Mouse (Mus musculus) embryo, embryonic 10 days (tissue): ENCODE data around the gene Gm17720.

Experiments used
- DNase-seq: peaks from one replicate; pipeline ENCODE4 v3.0.0-alpha.2; 2015; ENCODE audit warnings: low spot score

Gene Gm17720

GRCm38 (mm10) chr8:110039659-110040058, 62.9 kb downstream of the Gm17720 start, which contains the start of gene Chst4:
Gene Chst4, minus strand, starts transcription at chr8:110039740.
- DNase-seq: no peak

- DNase-seq: no peak
These were observed 63.3 kb downstream of the Gm17720 start for GRCm38 (mm10) chr8:110039216-110039615.

GRCm38 (mm10) chr8:110036156-110036555, 66.4 kb downstream of the Gm17720 start:
- no peak for DNase-seq

DNA sequence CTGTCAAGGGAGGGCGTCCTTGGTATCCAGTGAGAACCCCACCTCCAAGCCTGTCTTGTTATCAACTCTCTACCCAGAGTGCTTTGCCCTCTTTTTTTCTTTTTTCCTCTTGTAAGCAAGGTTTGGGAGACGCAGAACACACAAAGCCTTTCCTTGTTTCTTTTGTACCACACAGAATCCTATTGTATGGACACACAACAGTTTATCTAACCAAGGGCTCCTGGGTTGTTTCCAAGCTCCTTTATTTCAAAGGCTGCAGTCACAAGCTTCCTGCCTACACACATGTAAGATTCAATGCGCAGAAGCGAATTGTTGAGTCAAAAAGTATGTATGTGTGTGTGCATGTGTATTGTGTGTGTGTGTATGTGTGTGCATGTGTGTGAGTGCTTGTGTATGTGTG, 68.2 kb downstream of the Gm17720 start:
- no peak for DNase-seq

- peak; percentile 34 for DNase-seq
These were observed 68.8 kb downstream of the Gm17720 start for GRCm38 (mm10) chr8:110033771-110034170.
